Mouse (Mus musculus): ENCODE measurements around the gene Gas2.

Gas2 gene

DNA sequence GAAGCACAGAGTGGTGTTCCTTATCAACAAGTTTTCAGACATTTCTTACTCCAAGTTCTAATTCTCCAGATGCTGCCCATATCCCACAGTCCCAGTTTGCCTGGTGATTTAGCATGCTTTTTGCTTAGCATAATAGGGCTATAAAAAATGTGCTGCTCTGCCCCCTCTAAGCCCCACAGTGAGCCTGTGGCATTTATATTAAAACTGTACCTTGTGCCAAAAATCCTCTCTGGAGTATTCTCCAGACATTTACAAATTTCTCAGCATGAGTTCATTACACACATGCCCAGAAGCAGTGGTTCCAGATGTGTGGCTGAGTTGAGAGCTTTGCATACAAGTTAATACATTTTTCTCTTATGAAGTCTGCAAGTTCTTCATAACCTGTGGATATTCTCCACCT is 107.6 kb downstream of the Gas2 start:
- no peak for DNase-seq

DNA sequence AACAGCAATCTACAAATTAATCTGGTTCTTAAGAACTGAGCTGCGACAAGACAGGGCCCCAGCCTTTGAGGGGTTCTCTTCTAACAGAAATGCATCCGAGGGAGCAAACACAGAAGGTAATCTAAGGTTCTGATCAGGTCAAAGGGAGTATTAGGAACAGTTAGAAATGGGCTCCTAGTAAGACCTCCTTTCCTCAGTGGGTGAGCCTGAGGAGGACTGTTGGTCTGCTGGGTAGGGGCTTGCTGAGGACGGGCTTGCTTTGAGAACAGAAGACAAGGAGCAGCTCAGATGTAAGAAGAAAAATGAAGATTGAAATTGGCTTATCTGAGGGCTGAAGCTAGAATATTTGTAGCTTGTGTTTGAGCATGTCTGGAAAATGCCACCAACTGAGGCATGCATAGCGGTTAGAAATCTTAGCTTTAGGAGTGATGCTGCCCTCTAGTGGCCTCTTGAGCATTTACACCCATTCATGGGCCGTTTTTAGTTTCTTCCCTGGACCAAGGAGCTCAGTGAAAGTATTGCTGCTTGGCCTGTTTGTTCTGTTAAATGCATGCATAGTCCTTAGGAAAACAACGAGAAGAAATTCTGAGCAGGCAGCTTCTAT is 110.5 kb downstream of the Gas2 start:
- peak; percentile 30 for DNase-seq

DNA sequence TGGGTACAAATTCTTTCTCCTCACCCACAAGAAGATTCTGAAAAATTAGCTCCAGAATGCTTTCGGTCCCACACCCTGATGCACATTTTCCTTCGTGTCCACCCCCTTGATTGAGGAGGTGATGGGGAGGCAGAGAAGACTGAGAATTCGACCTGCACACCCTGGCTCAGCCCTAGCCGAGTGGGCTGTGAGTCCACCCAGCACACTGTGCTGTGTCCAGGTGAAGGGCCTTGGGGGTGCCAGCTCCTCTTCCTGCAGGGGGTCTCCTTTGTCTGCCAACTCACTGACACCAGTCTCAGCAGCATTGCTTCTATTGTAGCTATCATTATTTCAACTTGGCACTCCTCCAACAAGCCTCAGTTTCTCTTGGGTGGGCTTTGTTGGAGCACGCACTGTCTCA is 111.3 kb downstream of the Gas2 start:
- no peak for DNase-seq

DNA sequence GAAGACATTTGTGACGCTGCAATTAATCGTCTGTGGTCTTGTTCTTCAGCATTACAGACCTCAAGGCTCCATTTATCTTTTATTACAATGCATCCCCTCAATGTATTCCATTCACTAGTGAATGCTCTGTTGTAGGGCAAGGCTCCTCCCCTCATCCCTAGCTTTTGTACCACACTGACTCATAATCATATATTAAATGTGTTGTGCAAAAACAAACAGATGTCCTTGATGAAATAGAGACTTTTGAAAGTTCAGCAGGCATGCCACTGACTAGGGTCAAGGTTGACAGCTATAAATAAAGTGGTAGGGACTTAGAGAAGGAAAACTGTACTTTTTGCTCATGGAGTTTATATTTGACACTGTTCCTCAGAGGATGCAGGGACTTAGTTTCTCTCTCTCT is 111.7 kb downstream of the Gas2 start:
- no peak for DNase-seq

DNA sequence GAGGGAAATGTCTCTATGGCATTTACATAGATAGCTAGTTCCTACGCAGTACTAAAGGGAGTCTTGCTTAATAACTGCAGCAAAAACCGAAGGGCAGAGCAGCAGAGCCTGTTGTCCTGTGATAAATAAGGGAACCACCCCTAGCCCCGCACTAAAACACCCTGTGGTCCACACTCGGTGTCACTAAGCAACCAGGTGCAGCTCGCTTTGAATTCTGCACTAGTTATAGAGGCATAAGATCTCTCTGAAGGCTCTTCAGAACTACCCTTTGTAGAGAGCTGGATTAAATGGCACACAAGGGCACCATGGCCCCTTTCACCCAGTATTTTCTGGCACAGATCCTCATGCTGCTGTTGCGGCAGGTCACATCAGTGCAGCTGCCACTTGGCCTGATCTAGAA is 113.4 kb downstream of the Gas2 start:
- no peak for DNase-seq

DNA sequence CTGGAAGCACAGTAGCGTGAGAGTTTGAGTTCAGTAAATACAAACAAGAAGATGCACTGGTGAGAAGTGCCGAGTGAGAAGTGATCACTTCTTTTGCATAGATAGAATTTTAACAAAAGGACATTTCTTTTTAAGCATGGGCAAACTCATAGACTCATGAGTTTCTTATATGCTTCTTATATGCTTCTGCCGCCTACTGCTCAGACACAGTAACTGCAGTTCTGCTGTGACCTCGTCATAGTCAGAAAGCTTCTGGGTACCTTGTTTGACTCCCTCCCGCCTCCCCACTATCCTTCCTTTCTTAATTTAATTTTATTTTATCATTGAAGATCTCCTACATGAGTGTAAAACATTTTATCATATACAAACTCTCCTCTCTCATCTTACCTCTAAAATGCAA is 117.5 kb downstream of the Gas2 start:
- DNase-seq, result no peak

DNA sequence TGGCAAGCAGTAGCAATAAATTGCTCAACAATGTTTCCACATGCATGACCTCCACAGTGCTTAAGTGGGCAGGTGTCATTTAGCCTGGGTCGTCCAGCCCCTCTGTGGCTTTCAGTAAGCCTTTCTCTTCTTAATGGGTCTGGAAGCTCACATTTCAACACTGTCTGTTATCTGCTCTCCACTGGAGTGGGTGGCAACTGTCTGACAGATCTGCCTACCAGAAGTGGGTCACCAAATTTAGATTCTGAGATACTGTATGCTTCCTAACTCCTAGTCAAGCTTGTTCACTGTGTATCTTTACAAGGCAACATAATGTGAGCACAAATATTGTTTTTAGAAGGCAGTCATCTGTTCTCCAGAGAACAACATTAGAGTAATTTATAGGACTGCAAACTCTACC is 120.5 kb downstream of the Gas2 start:
- no peak for DNase-seq

DNA sequence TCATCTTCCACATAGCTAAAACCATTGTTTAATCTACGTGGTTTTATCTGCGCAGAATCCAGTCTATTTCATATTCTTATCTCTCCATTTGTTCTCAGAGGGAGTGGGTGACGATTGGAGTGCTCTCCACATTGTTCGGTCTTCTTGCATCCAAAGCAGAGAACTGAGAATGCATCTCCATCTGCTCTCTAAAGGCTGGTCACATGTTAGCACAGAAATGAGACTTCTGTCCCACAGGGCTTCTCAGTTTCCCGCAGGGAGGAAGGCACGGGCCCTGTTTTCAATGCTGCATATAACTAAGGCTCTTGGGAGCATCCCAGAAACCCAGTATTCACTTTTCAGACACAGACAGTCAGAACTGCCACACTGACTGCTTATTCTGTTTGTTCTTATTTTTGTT is 123.9 kb downstream of the Gas2 start:
- DNase-seq, result no peak

DNA sequence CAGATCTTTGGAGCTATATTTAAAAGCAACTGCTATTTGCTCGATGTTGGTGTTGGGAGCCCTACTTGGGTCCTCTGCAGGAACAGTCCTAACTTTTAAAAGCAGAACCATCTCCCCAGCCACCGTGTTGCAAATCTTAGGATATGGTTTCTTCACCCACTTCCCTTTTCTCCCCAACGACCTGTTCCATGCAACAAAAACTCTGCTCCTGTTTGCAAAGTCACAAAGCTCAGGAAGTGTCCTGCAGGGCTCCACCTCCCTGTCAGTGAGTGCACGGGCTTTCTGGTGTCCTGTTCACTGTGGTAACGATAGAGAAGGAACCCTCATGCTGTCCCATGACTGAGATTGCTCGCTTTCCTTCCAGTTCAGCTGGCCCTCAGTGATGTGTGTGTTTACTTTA is 125.1 kb downstream of the Gas2 start:
- DNase-seq, result no peak

DNA sequence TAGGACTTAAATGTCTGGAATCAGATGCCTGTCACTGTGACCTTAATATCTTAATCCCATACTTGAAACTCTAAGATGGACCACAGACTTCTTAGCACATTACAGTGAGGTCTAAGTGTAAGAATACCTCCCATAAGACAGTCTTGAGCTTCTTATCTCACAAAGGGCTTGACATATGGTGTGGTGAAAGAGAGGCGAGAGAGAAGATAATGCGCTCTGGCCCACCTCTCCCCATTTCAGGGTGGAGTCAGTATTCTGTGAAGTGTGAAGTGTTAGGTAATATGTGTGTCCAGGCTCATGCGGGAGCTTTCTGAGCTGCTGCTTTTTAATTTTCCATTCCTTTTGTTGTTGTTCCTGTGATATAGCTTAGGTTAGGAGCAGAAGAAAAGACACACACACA is 129.2 kb downstream of the Gas2 start:
- no peak for DNase-seq

DNA sequence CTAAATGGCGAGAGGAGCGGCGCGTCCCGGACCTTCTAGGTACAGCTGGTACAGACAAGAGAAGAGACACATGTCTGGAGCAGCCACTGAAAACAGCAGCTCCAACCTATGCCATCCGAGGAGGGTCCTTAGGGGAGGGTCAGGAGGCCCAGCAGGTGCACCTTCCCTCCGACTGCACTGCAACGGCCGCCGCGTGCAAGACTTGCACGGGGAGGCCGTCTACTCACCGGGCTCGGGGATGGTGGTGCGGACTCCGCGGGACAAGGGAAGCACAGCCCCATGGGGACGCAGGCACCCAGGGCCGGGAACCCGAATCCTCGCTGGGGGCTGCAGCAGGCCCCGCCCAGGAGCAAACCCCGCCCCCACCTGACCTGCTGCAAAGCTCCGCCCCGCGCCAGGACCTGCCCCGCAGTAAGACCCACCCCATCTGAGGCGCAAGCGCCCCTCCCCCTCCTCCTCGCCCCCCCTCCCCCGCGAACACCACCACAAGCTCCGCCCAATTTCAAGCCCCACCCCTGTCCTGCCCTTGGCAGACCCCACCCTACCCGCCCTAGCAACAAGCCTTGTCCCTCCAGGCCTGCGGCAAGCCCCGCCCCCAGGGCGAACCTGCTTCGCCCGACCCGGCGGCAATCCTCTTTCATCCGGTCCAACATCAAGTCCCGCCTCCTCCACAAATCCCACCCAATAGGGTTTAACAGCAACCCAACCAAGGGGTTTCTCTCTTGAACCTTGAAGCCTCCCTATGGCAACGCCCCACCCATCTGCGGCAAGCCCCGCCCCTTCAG is 143.9 kb downstream of the Gas2 start, which contains the start of gene Svip:
Svip (minus strand) TSS at position 508 of the 785 bp plus-strand sequence.
- peak; percentile 99 for DNase-seq

DNA sequence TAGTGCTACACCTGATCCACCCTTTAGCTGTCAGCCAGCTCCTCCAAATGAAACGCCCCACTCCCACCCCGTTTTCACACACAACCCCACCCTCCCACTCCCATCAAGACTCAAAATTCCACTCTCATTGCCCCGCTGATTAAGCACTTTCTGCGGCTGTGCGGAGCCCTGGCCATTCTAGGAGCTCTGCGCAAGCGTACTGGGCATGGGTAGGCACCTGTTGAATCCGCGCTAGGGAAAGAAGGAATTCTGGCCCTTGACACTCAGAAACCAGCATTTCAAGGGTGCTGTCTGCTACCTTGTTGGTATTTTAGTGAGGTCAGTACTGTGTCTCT is 144.4 kb downstream of the Gas2 start:
- DNase-seq, result no peak

DNA sequence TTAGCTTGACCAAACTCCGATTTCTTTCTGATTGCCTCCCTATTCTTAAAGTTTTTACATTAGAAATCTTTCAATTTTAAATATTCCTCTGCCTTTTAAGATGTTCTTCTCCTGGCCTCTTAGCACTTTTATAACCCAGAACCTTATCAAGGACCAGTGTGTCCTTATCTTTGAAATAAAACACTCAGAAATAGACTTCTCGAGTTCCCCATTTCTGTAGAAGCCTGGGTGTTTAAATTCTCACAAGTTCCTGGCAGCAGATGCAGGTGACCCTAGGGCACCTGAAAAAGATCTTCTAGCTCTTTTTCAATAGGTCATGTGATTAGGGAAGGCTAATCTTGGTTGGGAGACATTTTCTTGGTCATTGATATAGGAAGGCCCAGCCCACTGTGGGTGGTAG is 145.3 kb downstream of the Gas2 start:
- no peak for DNase-seq

DNA sequence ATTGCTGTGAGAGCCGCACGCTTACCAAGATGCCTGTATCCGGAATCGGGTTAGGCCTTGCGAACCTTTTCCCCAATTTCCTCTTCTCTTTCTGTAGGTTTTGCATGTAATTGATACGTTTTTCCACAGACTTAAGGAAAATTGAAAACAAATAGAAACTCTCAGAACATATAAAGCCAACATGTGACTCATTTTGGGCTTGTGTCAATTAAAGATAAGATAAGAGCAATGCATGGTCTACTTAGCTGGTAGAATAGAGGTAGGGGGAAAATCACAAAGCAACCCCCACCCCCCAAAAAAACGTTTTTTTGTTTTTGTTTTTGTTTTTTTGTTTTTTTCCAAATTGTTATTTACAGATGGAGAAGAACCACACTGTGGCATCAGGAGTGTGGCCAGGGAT is 151.6 kb downstream of the Gas2 start:
- DNase-seq, result no peak

DNA sequence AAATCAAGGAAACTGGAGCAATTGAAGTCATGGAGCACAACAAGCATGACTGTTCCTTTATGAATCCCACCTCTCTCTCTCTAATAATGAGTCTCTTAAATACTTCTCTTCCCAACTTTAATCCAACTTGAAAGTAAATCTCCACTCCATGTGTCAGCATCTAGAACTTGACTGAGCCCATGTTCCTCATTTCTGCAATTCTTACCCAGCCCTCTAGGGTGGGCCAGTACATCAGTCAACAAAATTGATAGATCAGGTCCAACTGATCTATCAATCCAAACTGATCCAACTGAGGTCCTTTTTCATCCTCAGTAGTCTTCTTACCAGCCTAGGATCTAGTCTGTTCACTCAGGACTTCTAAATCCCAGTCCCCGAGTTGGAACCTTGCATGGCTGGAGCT is 153.4 kb downstream of the Gas2 start:
- DNase-seq, result no peak

DNA sequence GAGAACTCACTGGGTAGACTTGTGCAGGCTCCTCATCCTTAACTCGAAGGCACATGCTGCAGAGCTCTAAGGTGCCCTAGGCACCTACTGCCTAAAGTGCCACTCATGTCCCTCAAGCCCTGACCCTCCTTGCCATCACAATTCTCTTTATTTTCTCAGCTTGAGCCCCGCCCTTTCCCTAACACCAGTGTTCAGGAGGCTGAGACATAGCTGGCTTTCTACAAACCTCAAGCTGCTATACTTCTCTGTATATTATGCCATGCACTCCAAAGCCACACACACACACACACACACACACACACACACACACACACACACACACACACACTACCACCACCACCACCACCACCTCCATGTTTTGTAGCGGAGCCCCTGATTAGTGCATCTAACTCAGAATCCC is 153.8 kb downstream of the Gas2 start, which contains the start of gene 1700015G11Rik:
1700015G11Rik (minus strand) TSS at position 101 of the 400 bp plus-strand sequence.
- no peak for DNase-seq

DNA sequence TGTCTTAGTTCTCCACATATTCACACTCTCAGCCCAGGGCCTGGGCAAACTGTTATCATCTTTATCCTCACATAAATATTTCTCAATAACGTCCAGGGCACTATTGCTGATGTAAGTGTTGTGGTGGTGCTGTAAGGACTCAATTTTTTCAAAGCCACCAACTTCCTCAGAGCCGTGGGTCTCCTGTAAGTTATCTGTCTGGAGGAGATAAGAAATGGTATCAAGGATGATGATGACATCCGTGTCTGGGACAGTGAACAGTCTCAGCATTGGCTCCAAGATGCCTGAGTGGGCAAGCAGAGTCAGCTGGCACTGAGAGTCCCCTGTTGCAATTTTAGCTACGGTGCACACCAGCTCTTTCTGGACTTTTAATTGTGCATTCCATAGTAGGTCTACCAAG is 160.2 kb downstream of the Gas2 start:
- DNase-seq, result no peak

DNA sequence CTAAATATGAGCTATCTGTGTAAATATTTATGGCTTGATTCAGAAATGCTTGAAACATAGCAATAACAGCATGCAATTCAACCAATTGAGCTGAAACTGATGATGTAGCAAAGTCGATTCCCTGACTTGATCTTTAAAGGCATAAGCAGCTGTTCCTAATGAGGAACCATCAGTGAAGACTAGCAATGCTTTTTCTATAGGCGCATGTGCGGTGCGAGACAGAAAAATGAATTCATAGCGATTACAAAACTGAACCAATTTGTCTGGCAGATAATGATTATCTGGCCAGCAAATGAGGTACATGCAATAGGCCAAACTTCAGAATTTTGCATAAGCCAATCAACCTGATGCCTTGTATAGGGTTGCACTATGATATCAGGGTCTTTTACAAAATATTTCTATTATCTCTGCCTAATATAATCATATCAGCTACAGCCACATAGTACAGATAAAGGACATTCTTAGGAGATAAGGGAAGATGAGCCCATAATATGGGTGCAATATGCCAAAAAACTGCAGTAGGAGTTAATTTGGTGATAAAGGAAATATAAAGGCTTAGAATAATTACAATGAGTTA is 162.3 kb downstream of the Gas2 start:
- DNase-seq, result no peak

DNA sequence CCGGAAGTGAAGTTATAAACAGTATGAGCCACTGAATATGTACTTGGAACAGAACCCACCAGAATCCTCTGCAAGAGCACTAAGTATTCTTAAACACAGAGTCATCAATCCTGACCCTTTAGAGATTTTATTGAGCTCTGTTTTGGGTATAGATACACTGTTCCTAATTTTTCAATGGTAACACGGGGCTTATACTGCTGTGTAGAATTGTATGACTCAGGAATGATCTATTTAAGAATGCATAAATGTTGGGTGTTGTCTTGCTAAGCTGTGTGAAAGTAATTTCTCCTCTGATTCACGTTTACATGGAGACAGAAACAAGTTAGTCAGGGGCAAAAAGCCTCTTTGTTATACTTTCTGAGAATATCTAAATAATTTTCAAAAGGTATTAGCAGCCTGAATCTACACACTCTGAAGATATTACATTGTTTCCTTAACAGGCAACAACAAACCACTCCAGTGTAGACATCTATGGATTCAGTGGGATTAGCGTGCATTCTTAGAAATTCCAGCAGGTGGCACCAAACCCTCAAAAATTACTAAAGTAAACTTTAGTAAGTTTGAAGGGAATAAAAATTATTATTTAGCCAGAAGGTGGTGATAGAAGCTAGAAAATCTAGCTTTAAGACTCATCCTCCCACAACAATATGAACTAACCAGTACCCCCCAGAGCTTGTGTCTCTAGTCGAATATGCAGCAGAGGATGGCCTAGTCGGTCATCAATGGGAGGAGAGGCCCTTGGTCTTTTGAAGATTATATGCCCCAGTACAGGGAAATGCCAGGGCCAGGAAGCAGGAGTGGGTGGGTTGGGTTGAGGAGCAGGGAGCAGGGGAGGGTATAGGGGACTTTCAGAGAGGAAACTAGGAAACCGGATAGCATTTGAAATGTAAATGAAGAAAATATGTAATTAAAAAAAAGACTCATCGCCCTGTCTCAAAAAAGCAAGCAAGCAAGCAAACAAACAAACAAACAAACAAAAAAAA is 176.1 kb downstream of the Gas2 start:
- DNase-seq, result no peak

Measured in cerebellum, adult 9-11 months (tissue).